11 mouse cellular contexts compared by ENCODE assay signal in genomic region chr2:31636742-31637141, GRCm38 (mm10). TPM values are rescaled to one million over a fixed set of nuclear protein-coding genes. Genes with fewer than 3 reads are reported as not detected.
DNase-seq lines count a peak whose midpoint lies in the region; ATAC-seq and TF ChIP-seq lines count a peak whose summit lies in the region.
"Had no signal": no experiment of that assay in that cellular context is flagged by ENCODE, and none has a peak within 500 bp of the region (broad histone marks: within the 10 kb centered on the region; RNA-seq: fewer than 3 reads in every experiment).

No protein-coding gene starts in this region.

- ATAC-seq in lung, embryonic 14.5 days (ENCODE audit: insufficient read depth): no peak
- no peak for ATAC-seq in limb, embryonic 11.5 days (ENCODE audit: insufficient number of reproducible peaks, low FRiP score, low TSS enrichment, low read depth)
- no peak for ATAC-seq in stomach, embryonic 15.5 days (ENCODE audit: insufficient read depth, low FRiP score, low read depth)

- no peak for TF ChIP-seq CTCF in lung, embryonic 14.5 days (IDR thresholded peaks at IDR 0.05; ENCODE audit: low read depth)

- H3K27me3 ChIP-seq in lung, embryonic 14.5 days (ENCODE audit: insufficient read depth, low read length): peaks cover 98% of the 10 kb centered on the region
- peaks cover 100% of the 10 kb centered on the region for H3K27me3 ChIP-seq in forebrain, embryonic 10.5 days (ENCODE audit: poor library complexity, severe bottlenecking)
- H3K27me3 ChIP-seq in limb, embryonic 11.5 days (ENCODE audit: control insufficient read depth, insufficient read depth, low read length): peaks cover 94% of the 10 kb centered on the region
- peaks cover 95% of the 10 kb centered on the region for H3K27me3 ChIP-seq in stomach, embryonic 15.5 days (replicated peaks)

- H3K9ac ChIP-seq in lung, embryonic 14.5 days: no peak overlapping the region
- H3K9ac ChIP-seq in limb, embryonic 11.5 days (ENCODE audit: low read length): no peak overlapping the region
- H3K9ac ChIP-seq in stomach, embryonic 15.5 days: no peak overlapping the region

- WGBS in lung, embryonic 14.5 days: under 1% methylated on average over 35 of the region's 35 CpGs
- WGBS in forebrain, embryonic 10.5 days: under 1% methylated on average over 35 of the region's 35 CpGs
- WGBS in limb, embryonic 11.5 days: 0% methylated on average over 35 of the region's 35 CpGs
- WGBS in stomach, embryonic 15.5 days: under 1% methylated on average over 35 of the region's 35 CpGs

- H3K4me2 ChIP-seq in lung, embryonic 14.5 days: peak overlapping the region; percentile 44
- peak overlapping the region; percentile 34 for H3K4me2 ChIP-seq in limb, embryonic 11.5 days (ENCODE audit: low read depth, severe bottlenecking)
- peak overlapping the region; percentile 33; the same call in 1 of the 2 replicates for H3K4me2 ChIP-seq in stomach, embryonic 15.5 days

- no peak overlapping the region for H3K27ac ChIP-seq in lung, embryonic 14.5 days (ENCODE audit: low read depth)
- peak overlapping the region; percentile 85 for H3K27ac ChIP-seq in forebrain, embryonic 10.5 days
- H3K27ac ChIP-seq in limb, embryonic 11.5 days (replicated peaks; ENCODE audit: low read depth, low read length): no peak overlapping the region
- H3K27ac ChIP-seq in stomach, embryonic 15.5 days: no peak overlapping the region

- no peak for DNase-seq in lung, embryonic 14.5 days
- DNase-seq in lung, adult 18-20 months: no peak
- no peak for DNase-seq in forebrain, embryonic 10.5 days (ENCODE audit: extremely low spot score, low spot score)
- DNase-seq in limb, embryonic 11.5 days (ENCODE audit: low spot score): no peak
- DNase-seq in adrenal gland, adult 2 months: no peak
- DNase-seq in layer of hippocampus, postnatal 10 days (ENCODE audit: low spot score in 2 of 2): no peak
- no peak for DNase-seq in cerebellum, postnatal 14 days
- DNase-seq: cerebellum, adult 9-11 months had no signal

- no peaks in the 10 kb centered on the region for H3K36me3 ChIP-seq in lung, embryonic 14.5 days (ENCODE audit: insufficient read depth)
- H3K36me3 ChIP-seq in forebrain, embryonic 10.5 days (replicated peaks): no peaks in the 10 kb centered on the region
- H3K36me3 ChIP-seq in limb, embryonic 11.5 days (ENCODE audit: control insufficient read depth, insufficient read depth, low read length): no peaks in the 10 kb centered on the region
- no peaks in the 10 kb centered on the region for H3K36me3 ChIP-seq in stomach, embryonic 15.5 days

- H3K4me1 ChIP-seq in lung, embryonic 14.5 days (ENCODE audit: insufficient read depth): peaks cover 7% of the 10 kb centered on the region; the same call in 1 of the 2 replicates
- peaks cover 75% of the 10 kb centered on the region for H3K4me1 ChIP-seq in forebrain, embryonic 10.5 days
- H3K4me1 ChIP-seq in limb, embryonic 11.5 days (ENCODE audit: control insufficient read depth, insufficient read depth, low read length): no peaks in the 10 kb centered on the region
- H3K4me1 ChIP-seq in stomach, embryonic 15.5 days: peaks cover 37% of the 10 kb centered on the region

- peak overlapping the region; percentile 18 for H3K4me3 ChIP-seq in lung, embryonic 14.5 days (ENCODE audit: low read depth, low read length)
- peak overlapping the region; percentile 52 for H3K4me3 ChIP-seq in forebrain, embryonic 10.5 days
- peak overlapping the region; percentile 21 for H3K4me3 ChIP-seq in limb, embryonic 11.5 days (ENCODE audit: low read depth, low read length)
- peak overlapping the region; percentile 18 for H3K4me3 ChIP-seq in stomach, embryonic 15.5 days (replicated peaks)

- H3K9me3 ChIP-seq in lung, embryonic 14.5 days (ENCODE audit: low read depth, low read length): no peaks in the 10 kb centered on the region
- no peaks in the 10 kb centered on the region for H3K9me3 ChIP-seq in forebrain, embryonic 10.5 days
- no peaks in the 10 kb centered on the region; the same call in 1 of the 2 replicates for H3K9me3 ChIP-seq in limb, embryonic 11.5 days (ENCODE audit: control insufficient read depth, low read length)
- no peaks in the 10 kb centered on the region for H3K9me3 ChIP-seq in stomach, embryonic 15.5 days

RNA-seq across cellular contexts. Expression of gene Prdm12, which starts 3.1 kb away (rescaled TPM):
- polyA plus RNA-seq in lung, embryonic 14.5 days (2014; fragmentation: Nextera tagmentation; extraction: Ambion mirVana): not detected in 2 replicates
- 0.51 and 0.77 TPM in 2 replicates for polyA plus RNA-seq in forebrain, embryonic 10.5 days (2016; fragmentation: Nextera tagmentation; extraction: Ambion mirVana)
- 0.07 and 0.09 TPM in 2 replicates for polyA plus RNA-seq in limb, embryonic 11.5 days (2014; fragmentation: Nextera tagmentation; extraction: Ambion mirVana)
- not detected in 2 replicates for polyA plus RNA-seq in stomach, embryonic 15.5 days (2015; fragmentation: Nextera tagmentation; extraction: Ambion mirVana)
- total RNA-seq in adrenal gland, adult 2 months (2021): not detected
- 0.09 TPM in 1 of 2 replicates, not detected in the other for polyA plus RNA-seq in adrenal gland, adult 2 months (2012; rRNA removed)
- total RNA-seq in layer of hippocampus, postnatal 10 days (2021): under 1 TPM in 1 of 2 experiments, not detected in 1; 0.31 TPM
- total RNA-seq: heart, adult 8-10 months; liver, adult 2 months had no signal
- polyA plus RNA-seq: liver, adult 2 months had no signal

RNA-seq across cellular contexts. Expression of gene Exosc2, which starts 33.8 kb away (rescaled TPM):
- polyA plus RNA-seq in lung, embryonic 14.5 days (2014; fragmentation: Nextera tagmentation; extraction: Ambion mirVana): 65.5 and 70.4 TPM in 2 replicates
- 104 and 110 TPM in 2 replicates for polyA plus RNA-seq in forebrain, embryonic 10.5 days (2016; fragmentation: Nextera tagmentation; extraction: Ambion mirVana)
- polyA plus RNA-seq in limb, embryonic 11.5 days (2014; fragmentation: Nextera tagmentation; extraction: Ambion mirVana): 86.2 and 91.5 TPM in 2 replicates
- polyA plus RNA-seq in stomach, embryonic 15.5 days (2015; fragmentation: Nextera tagmentation; extraction: Ambion mirVana): 59.9 and 60.5 TPM in 2 replicates
- total RNA-seq in adrenal gland, adult 2 months (2021): 10 to 100 TPM; 20.7 to 23.8 TPM
- 4.7 and 5.4 TPM in 2 replicates for polyA plus RNA-seq in adrenal gland, adult 2 months (2012; rRNA removed)
- 10 to 100 TPM; 18.9 to 23.4 TPM for total RNA-seq in layer of hippocampus, postnatal 10 days (2021)

RNA-seq across cellular contexts. Expression of gene Abl1, which starts 51.4 kb away (rescaled TPM):
- 52.6 and 54.4 TPM in 2 replicates for polyA plus RNA-seq in lung, embryonic 14.5 days (2014; fragmentation: Nextera tagmentation; extraction: Ambion mirVana)
- polyA plus RNA-seq in forebrain, embryonic 10.5 days (2016; fragmentation: Nextera tagmentation; extraction: Ambion mirVana): 51.0 and 51.9 TPM in 2 replicates
- 57.7 and 60.7 TPM in 2 replicates for polyA plus RNA-seq in limb, embryonic 11.5 days (2014; fragmentation: Nextera tagmentation; extraction: Ambion mirVana)
- polyA plus RNA-seq in stomach, embryonic 15.5 days (2015; fragmentation: Nextera tagmentation; extraction: Ambion mirVana): 30.2 and 34.5 TPM in 2 replicates
- total RNA-seq in adrenal gland, adult 2 months (2021): 10 to 100 TPM; 57.0 to 62.7 TPM
- 56.0 and 63.5 TPM in 2 replicates for polyA plus RNA-seq in adrenal gland, adult 2 months (2012; rRNA removed)
- 10 to 100 TPM; 42.2 to 48.3 TPM for total RNA-seq in layer of hippocampus, postnatal 10 days (2021)
